Mouse (Mus musculus) hindbrain, embryonic 14.5 days (tissue): ENCODE results near the gene Atn1. TPM values are rescaled to one million over a fixed set of nuclear protein-coding genes. Genes with fewer than 3 reads are reported as not detected.

ENCODE experiments used
- ATAC-seq: fragments of 200-750 bp; cut with Nextera tagmentation; 2 replicates; pipeline ENCODE4 v1.8.0; 2017; ENCODE audit warnings: moderate number of reproducible peaks, mild to moderate bottlenecking, moderate TSS enrichment, moderate library complexity; ENCODE audit not compliant: low FRiP score
- DNase-seq: peaks from one replicate; pipeline ENCODE4 v3.0.0-alpha.2; 2015; ENCODE audit warnings: low spot score
- H3K27ac ChIP-seq: fragments of 300-500 bp; sonication (generic); 2 replicates; pipeline ENCODE4 v1.5.1; 2014; ENCODE audit warnings: mild to moderate bottlenecking, moderate library complexity
- H3K27me3 ChIP-seq: fragments of 300-500 bp; sonication (generic); 2 replicates; pipeline ENCODE4 v1.6.1; 2014; ENCODE audit warnings: mild to moderate bottlenecking, low read length, mixed read lengths; ENCODE audit not compliant: control insufficient read depth, insufficient read depth
- H3K36me3 ChIP-seq: fragments of 300-500 bp; sonication (generic); replicated peaks from 2 replicates; pipeline ENCODE4 v1.6.1; 2014; ENCODE audit not compliant: control insufficient read depth, insufficient read depth
- H3K4me1 ChIP-seq: fragments of 300-500 bp; sonication (generic); replicated peaks from 2 replicates; pipeline ENCODE4 v1.6.1; 2014; ENCODE audit warnings: antibody characterized with exemption, low read length, mixed read lengths; ENCODE audit not compliant: control insufficient read depth, insufficient read depth
- H3K4me2 ChIP-seq: fragments of 300-500 bp; sonication (generic); replicated peaks from 2 replicates; pipeline ENCODE4 v1.6.1; 2014; ENCODE audit warnings: mild to moderate bottlenecking, moderate library complexity
- H3K4me3 ChIP-seq: fragments of 300-500 bp; sonication (generic); replicated peaks from 2 replicates; pipeline ENCODE4 v1.5.1; 2014; ENCODE audit warnings: mild to moderate bottlenecking, low read length
- H3K9ac ChIP-seq: fragments of 300-500 bp; sonication (generic); 2 replicates; pipeline ENCODE4 v1.6.1; 2014
- H3K9me3 ChIP-seq: fragments of 300-500 bp; sonication (generic); 2 replicates; pipeline ENCODE4 v1.6.1; 2016; ENCODE audit warnings: low read length; ENCODE audit not compliant: control insufficient read depth
- WGBS: fragments of 180-500 bp; shearing (Covaris S2); extraction: QIAGEN DNeasy Blood & Tissue Kit; methylation state at CpG from one replicate; pipeline ENCODE4 v1.1.7; 2014; 5-methylcytosine and 5-hydroxymethylcytosine counted together
- polyA plus RNA-seq: library from polyadenylated mRNA; unstranded; fragments of >200 nt; fragmentation: Nextera tagmentation; extraction: Ambion mirVana; gene quantifications from 2 replicates; pipeline ENCODE4 v1.2.1, GENCODE M21; 2014

Atn1 gene
- polyA plus RNA-seq, 1 experiment from 2014 or later: 25.9 TPM

DNA sequence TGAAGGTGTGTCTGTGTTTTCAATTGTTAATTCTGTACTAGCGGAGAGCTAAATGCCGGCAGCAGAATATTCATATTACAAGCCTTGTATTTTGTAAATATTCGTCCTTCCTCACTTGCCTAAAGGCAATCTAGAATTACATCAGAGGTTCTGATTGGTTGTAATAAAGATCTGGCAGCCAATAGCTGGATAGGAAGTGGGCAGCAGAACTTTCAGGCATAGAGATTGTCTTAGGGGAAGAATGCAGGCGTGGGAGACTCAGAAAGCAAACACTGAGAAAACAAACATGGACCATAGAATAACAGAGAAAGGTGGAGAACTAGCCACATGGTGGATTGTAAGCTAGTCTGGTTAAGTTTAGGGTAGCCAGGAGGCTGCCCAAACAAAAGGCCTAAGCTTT, 33.8 kb upstream of the Atn1 start:
- ATAC-seq (no peak), DNase-seq (no peak)
- 0 out of 2 replicates have a peak, but pooled peaks cover 3% of the 10 kb centered on the region for H3K4me1 ChIP-seq
- H3K9ac ChIP-seq: no peak overlapping the region
- H3K9me3 ChIP-seq: no peaks in the 10 kb centered on the region
- no peak overlapping the region for H3K4me3 ChIP-seq
- H3K27me3 ChIP-seq: no peaks in the 10 kb centered on the region
- WGBS: 79% methylated on average over 4 of the region's 4 CpGs
- H3K27ac ChIP-seq: no peak overlapping the region
- H3K4me2 ChIP-seq: no peak overlapping the region
- H3K36me3 ChIP-seq: no peaks in the 10 kb centered on the region

- H3K4me3 ChIP-seq: no peak overlapping the region
- no peak overlapping the region for H3K4me2 ChIP-seq
- 0 out of 2 replicates have a peak, but pooled peaks cover 3% of the 10 kb centered on the region for H3K4me1 ChIP-seq
- no peaks in the 10 kb centered on the region for H3K9me3 ChIP-seq
- 78% methylated on average over 4 of the region's 4 CpGs for WGBS
- H3K9ac ChIP-seq: no peak overlapping the region
- DNase-seq (no peak), ATAC-seq (no peak)
- no peaks in the 10 kb centered on the region for H3K27me3 ChIP-seq
- no peaks in the 10 kb centered on the region for H3K36me3 ChIP-seq
- H3K27ac ChIP-seq: no peak overlapping the region
Measured at GRCm38 (mm10) chr6:124789519-124789918, 33.2 kb upstream of the Atn1 start.

DNA sequence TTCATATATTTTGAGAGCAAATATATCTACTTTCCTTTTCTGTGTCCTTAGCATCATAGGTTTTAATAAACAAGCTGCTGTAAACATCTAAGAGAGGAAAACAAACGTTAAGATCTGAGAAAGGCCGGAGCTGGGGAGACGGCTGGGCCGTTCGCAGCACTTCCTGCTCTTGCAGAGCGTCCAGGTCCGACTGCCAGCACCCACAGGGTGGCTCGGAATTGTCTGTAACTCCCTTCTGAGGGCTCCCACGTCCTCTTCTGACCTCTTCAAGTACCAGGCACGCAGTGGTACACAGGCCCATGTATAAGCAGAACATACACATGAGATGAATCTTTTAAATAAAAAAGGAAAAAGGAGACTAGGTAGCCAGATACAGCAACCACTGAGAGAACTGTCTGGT, 31.4 kb upstream of the Atn1 start:
- Histone ChIP-seq H3K4me2 (no peak overlapping the region), H3K4me3 (no peak overlapping the region), H3K27ac (no peak overlapping the region), H3K4me1 (0 out of 2 replicates have a peak, but pooled peaks cover 3% of the 10 kb centered on the region), H3K9me3 (no peaks in the 10 kb centered on the region), H3K9ac (no peak overlapping the region), H3K36me3 (no peaks in the 10 kb centered on the region), H3K27me3 (no peaks in the 10 kb centered on the region)
- no peak for DNase-seq
- ATAC-seq: no peak
- 74% methylated on average over 10 of the region's 10 CpGs for WGBS

DNA sequence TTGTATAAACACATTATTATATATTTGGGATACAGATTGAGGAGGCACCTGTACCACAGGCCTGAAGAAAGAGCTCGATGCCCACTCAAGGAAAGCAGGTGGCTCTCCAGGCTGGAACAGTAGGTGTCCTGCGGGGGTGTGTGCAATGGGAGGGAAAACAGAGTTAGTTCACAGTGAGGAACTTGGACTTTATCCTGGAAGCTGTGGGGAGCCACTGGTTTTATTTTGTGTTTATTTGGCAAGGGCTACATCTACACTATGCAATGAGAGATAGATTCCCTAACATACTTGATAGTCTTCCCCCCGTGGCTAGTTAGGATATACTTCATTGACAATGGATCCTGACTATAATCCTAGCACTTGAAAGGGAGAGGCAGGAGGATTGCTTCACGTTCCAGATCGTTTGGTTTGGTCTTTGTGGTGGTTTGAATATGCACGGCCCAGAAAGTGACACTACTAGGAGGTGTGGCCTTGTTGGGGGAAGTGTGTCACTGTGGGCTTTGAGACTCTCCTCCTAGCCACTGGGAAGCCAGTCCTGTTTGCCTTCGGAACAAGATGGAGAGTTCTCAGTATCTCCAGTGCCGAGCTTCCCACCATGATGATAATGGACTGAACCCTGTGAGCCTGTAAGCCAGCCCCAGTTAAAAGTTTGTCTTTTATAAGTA, 30.6 kb upstream of the Atn1 start:
- WGBS: 60% methylated on average over 8 of the region's 8 CpGs
- no peak overlapping the region for H3K4me2 ChIP-seq
- ATAC-seq (no peak), DNase-seq (no peak)
- H3K4me3 ChIP-seq: no peak overlapping the region
- no peaks in the 10 kb centered on the region for H3K27me3 ChIP-seq
- no peaks in the 10 kb centered on the region for H3K9me3 ChIP-seq
- H3K36me3 ChIP-seq: no peaks in the 10 kb centered on the region
- 0 out of 2 replicates have a peak, but pooled peaks cover 3% of the 10 kb centered on the region for H3K4me1 ChIP-seq
- H3K9ac ChIP-seq: no peak overlapping the region
- no peak overlapping the region for H3K27ac ChIP-seq

GRCm38 (mm10) chr6:124782436-124782835, 26.1 kb upstream of the Atn1 start:
- ATAC-seq (no peak), DNase-seq (no peak)
- H3K4me2 ChIP-seq: no peak overlapping the region
- H3K4me3 ChIP-seq: no peak overlapping the region
- 31% methylated on average over 6 of the region's 6 CpGs for WGBS
- no peaks in the 10 kb centered on the region for H3K36me3 ChIP-seq
- 0 out of 2 replicates have a peak, but pooled peaks cover 4% of the 10 kb centered on the region for H3K27me3 ChIP-seq
- H3K4me1 ChIP-seq: peaks cover 13% of the 10 kb centered on the region; the same call in 1 of the 2 replicates
- H3K9ac ChIP-seq: no peak overlapping the region
- no peak overlapping the region for H3K27ac ChIP-seq
- H3K9me3 ChIP-seq: no peaks in the 10 kb centered on the region

- Histone ChIP-seq H3K4me1 (peaks cover 13% of the 10 kb centered on the region; the same call in 1 of the 2 replicates), H3K27me3 (0 out of 2 replicates have a peak, but pooled peaks cover 4% of the 10 kb centered on the region), H3K27ac (no peak overlapping the region), H3K9me3 (no peaks in the 10 kb centered on the region), H3K4me3 (no peak overlapping the region), H3K9ac (no peak overlapping the region), H3K4me2 (no peak overlapping the region), H3K36me3 (no peaks in the 10 kb centered on the region)
- no peak for ATAC-seq
- DNase-seq: no peak
- WGBS: 92% methylated on average over 7 of the region's 7 CpGs
Measured at GRCm38 (mm10) chr6:124780917-124781316, 24.6 kb upstream of the Atn1 start.

DNA sequence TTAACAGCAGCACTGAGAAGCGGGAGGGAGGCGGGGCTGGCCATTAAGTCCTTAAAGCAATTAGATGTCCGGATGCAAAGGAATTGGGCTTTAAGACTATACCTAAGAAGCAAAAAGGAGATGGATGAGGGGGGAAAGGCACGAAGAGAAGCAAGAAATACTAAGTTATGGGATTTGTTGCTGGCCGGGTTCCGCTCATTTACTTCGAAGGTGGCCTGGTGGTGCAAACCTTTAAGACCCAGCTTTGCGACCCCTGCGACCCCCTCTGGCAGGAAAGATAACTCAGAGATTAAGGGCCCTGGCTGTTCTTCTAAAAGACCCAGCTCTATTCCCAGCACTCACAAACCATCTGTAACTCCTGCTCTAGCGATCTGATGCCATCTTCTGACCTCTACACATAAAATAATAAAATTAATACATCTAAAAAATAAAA, 23.7 kb upstream of the Atn1 start:
- no peak for ATAC-seq
- WGBS: 5% methylated on average over 10 of the region's 10 CpGs
- Histone ChIP-seq H3K27me3 (0 out of 2 replicates have a peak, but pooled peaks cover 4% of the 10 kb centered on the region), H3K4me1 (peaks cover 13% of the 10 kb centered on the region; the same call in 1 of the 2 replicates), H3K27ac (peak overlapping the region; percentile 32; the same call in 1 of the 2 replicates), H3K9ac (peak overlapping the region; percentile 49), H3K4me2 (peak overlapping the region; percentile 78), H3K4me3 (peak overlapping the region; percentile 33), H3K9me3 (no peaks in the 10 kb centered on the region), H3K36me3 (no peaks in the 10 kb centered on the region)
- DNase-seq: no peak

GRCm38 (mm10) chr6:124779222-124779983, 23.1 kb upstream of the Atn1 start, which contains the start of gene Lrrc23:
TSS of gene Lrrc23 (minus strand) at chr6:124779727.
- Histone ChIP-seq H3K27me3 (0 out of 2 replicates have a peak, but pooled peaks cover 4% of the 10 kb centered on the region), H3K4me3 (peak within 1 kb of the TSS; percentile 33), H3K4me2 (peak within 1 kb of the TSS; percentile 78), H3K9ac (peak within 1 kb of the TSS; percentile 49), H3K9me3 (no peaks in the 10 kb centered on the region), H3K4me1 (peaks cover 13% of the 10 kb centered on the region; the same call in 1 of the 2 replicates), H3K27ac (peak within 1 kb of the TSS; percentile 43), H3K36me3 (no peaks in the 10 kb centered on the region)
- DNase-seq (peak; percentile 73), ATAC-seq (peak; percentile 62; the same call in 1 of the 2 replicates)
- WGBS: 2% methylated on average over 23 of the region's 23 CpGs

DNA sequence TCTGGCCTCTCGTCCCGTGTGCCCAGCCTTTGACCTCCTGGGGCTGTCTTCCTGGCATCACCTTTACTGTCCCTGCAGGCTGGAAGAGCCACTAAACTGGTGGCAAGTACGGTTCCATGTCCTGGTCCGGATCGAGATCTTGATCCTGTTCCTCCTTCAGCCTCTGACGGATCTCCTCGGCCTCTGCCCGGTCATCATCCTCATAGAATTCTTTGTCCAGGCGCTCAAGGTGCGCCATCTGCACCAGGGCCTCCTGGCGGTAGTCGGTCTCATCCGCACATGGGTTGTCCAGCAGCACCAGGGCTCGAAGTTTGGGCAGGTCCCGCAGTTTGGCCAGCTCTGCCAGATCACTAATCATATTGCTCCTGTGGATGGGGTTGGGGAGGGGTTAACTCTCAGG, 14.2 kb upstream of the Atn1 start:
- no peak overlapping the region for H3K4me3 ChIP-seq
- H3K4me2 ChIP-seq: no peak overlapping the region
- no peak for DNase-seq
- peaks cover 15% of the 10 kb centered on the region; the same call in 1 of the 2 replicates for H3K4me1 ChIP-seq
- H3K27me3 ChIP-seq: no peaks in the 10 kb centered on the region
- no peak overlapping the region for H3K27ac ChIP-seq
- WGBS: 89% methylated on average over 15 of the region's 15 CpGs
- H3K9ac ChIP-seq: no peak overlapping the region
- no peaks in the 10 kb centered on the region for H3K9me3 ChIP-seq
- no peaks in the 10 kb centered on the region for H3K36me3 ChIP-seq
- ATAC-seq: no peak
